Mouse (Mus musculus) left cerebral cortex, postnatal 36 days (tissue): ENCODE results near the gene Prss54. TPM values are rescaled to one million over a fixed set of nuclear protein-coding genes. Genes with fewer than 3 reads are reported as not detected.
"Not testable (repeated sequence)": the region's sequence is repeated elsewhere in the genome, so short reads cannot be mapped to it uniquely, and the experiment has no call there.

Experiments
- DNase-seq, 2 experiments: peaks; one replicate each; pipeline ENCODE4 v3.0.0; 2021 to 2022; ENCODE audit warnings: low spot score in 2 of 2, mixed read lengths in 1 of 2
- intact Hi-C: fragments of 180-260 bp; cut with DNase I; formaldehyde crosslinking; loops from one replicate; pipeline ENCODE4 v1.15.1; 2025
- total RNA-seq, 2 experiments: library from RNA; stranded (reverse); gene quantifications; 2 replicates each; pipeline ENCODE4 v1.2.3; 2021

Prss54 gene
- total RNA-seq = under 1 TPM in 1 of 2 experiments, not detected in 1; 0.27 TPM

GRCm38 (mm10) chr8:95576240-95576639 lies at the start of gene Prss54:
TSS of gene Prss54 (minus strand) at chr8:95576340.
- intact Hi-C loops = no loop called here
- no peak for DNase-seq

GRCm38 (mm10) chr8:95624833-95625232 lies 48.7 kb upstream of the Prss54 start:
- intact Hi-C loops = no loop called here
- no peak for DNase-seq

GRCm38 (mm10) chr8:95620046-95620445 lies 43.9 kb upstream of the Prss54 start:
- no peak for DNase-seq
- intact Hi-C loops = no loop called here

GRCm38 (mm10) chr8:95616383-95616782 lies 40.2 kb upstream of the Prss54 start:
- intact Hi-C loops = no loop called here
- no peak for DNase-seq

GRCm38 (mm10) chr8:95611769-95612168 lies 35.6 kb upstream of the Prss54 start:
- no peak for DNase-seq
- intact Hi-C loops = no loop called here

- intact Hi-C loops = no loop called here
- no peak for DNase-seq
These were observed 34.6 kb upstream of the Prss54 start for GRCm38 (mm10) chr8:95610749-95611148.

- intact Hi-C loops = no loop called here
- no peak for DNase-seq
These were observed 33.3 kb upstream of the Prss54 start for GRCm38 (mm10) chr8:95609406-95609805.

- intact Hi-C loops = no loop called here
- DNase-seq = peak in 1 of 2 experiments; percentile 32
These were observed 31.1 kb upstream of the Prss54 start for GRCm38 (mm10) chr8:95607210-95607609.

GRCm38 (mm10) chr8:95606509-95606908 lies 30.4 kb upstream of the Prss54 start:
- intact Hi-C loops = loop anchor here (1.0 kb wide), 1 partner anchor 91 kb away; no protein-coding TSS in a partner anchor
- not testable (repeated sequence) for DNase-seq

- DNase-seq = no peak
- intact Hi-C loops = no loop called here
These were observed 26.0 kb upstream of the Prss54 start for GRCm38 (mm10) chr8:95602168-95602567.

- no peak for DNase-seq
- intact Hi-C loops = no loop called here
These were observed 25.2 kb upstream of the Prss54 start for GRCm38 (mm10) chr8:95601306-95601705.

GRCm38 (mm10) chr8:95599861-95600260 lies 23.7 kb upstream of the Prss54 start:
- intact Hi-C loops = no loop called here
- DNase-seq = peak; percentile 61 to 71

GRCm38 (mm10) chr8:95596841-95597241 lies 20.7 kb upstream of the Prss54 start:
- intact Hi-C loops = no loop called here
- DNase-seq = no peak

GRCm38 (mm10) chr8:95595131-95595530 lies 19.0 kb upstream of the Prss54 start:
- intact Hi-C loops = no loop called here
- no peak for DNase-seq

GRCm38 (mm10) chr8:95593439-95594393 lies 17.6 kb upstream of the Prss54 start:
- no peak for DNase-seq
- intact Hi-C loops = no loop called here

GRCm38 (mm10) chr8:95592131-95592780 lies 16.1 kb upstream of the Prss54 start:
- intact Hi-C loops = no loop called here
- DNase-seq = no peak

- no peak for DNase-seq
- intact Hi-C loops = no loop called here
These were observed 14.4 kb upstream of the Prss54 start for GRCm38 (mm10) chr8:95590539-95590938.

GRCm38 (mm10) chr8:95589282-95589681 lies 13.1 kb upstream of the Prss54 start:
- no peak for DNase-seq
- intact Hi-C loops = loop anchor here (10.0 kb wide), 1 partner anchor 84 kb away; no protein-coding TSS in a partner anchor

GRCm38 (mm10) chr8:95587339-95587738 lies 11.2 kb upstream of the Prss54 start:
- intact Hi-C loops = loop anchor here (10.0 kb wide), 1 partner anchor 83 kb away; no protein-coding TSS in a partner anchor
- DNase-seq = no peak

GRCm38 (mm10) chr8:95573146-95573545 lies 3.0 kb downstream of the Prss54 start:
- no peak for DNase-seq

GRCm38 (mm10) chr8:95566809-95567208 lies 9.3 kb downstream of the Prss54 start:
- DNase-seq = no peak
- intact Hi-C loops = no loop called here

More at GRCm38 (mm10) chr8:95573146-95573545, 3.0 kb downstream of the Prss54 start:
- intact Hi-C loops = no loop called here
